Mouse (Mus musculus): ENCODE measurements around the gene Ensa.

Ensa gene

GRCm38 (mm10) chr3:95679551-95679950 is 54.8 kb downstream of the Ensa start:
- in situ Hi-C loops (cut with MboI, MseI), result no loop called here

GRCm38 (mm10) chr3:95680673-95681072 is 55.9 kb downstream of the Ensa start:
- in situ Hi-C loops (cut with MboI, MseI), result no loop called here

- in situ Hi-C loops (cut with MboI, MseI), result no loop called here
Observed at GRCm38 (mm10) chr3:95681365-95681764, 56.6 kb downstream of the Ensa start.
